ENCODE assay signal across 7 mouse cellular contexts in the genomic region with DNA sequence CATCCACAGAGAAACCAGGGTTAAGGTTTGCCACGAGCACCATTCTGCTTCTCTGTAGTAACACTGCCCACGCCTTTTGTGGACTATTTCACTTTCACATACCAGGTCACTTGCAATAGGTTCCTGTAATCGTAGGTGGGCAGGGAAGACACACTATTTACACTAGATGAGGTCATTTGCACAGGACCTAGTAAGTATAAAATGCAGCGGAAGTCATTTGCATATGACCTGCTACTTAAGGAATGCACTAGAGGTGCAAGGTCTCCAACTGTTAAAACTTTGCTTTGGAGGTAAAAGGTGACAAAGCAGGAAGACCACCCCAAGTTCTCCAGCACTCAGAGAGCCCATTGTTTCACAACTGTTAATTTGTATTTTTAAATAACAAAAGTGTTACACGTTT. TPM values are rescaled to one million over a fixed set of nuclear protein-coding genes. Genes with fewer than 3 reads are reported as not detected.
A peak's percentile ranks its signal among the peaks of the same experiment; 100 is the strongest.
DNase-seq lines count a peak whose midpoint lies in the region; ATAC-seq and TF ChIP-seq lines count a peak whose summit lies in the region.

No protein-coding gene starts in this region.

- H3K79me2 ChIP-seq in C2C12 (ENCODE audit: control insufficient read depth, insufficient read depth), result peaks cover 57% of the 10 kb centered on the region

- WGBS in forebrain, postnatal 0 days, result 64% methylated on average over 5 of the region's 5 CpGs
- 47% methylated on average over 5 of the region's 5 CpGs for WGBS in liver, embryonic 15.5 days (ENCODE audit: insufficient replicate concordance)

- no peak overlapping the region for H3K9ac ChIP-seq in forebrain, postnatal 0 days
- H3K9ac ChIP-seq in liver, embryonic 15.5 days, result 0 out of 2 replicates have a peak overlapping the region, but pooled peaks have one; percentile 87

- ATAC-seq in forebrain, postnatal 0 days, result no peak
- ATAC-seq in liver, embryonic 15.5 days (ENCODE audit: insufficient read depth), result no peak

- peak overlapping the region; percentile 86 for H3K4me3 ChIP-seq in C2C12 (ENCODE audit: insufficient read depth, poor library complexity, severe bottlenecking)
- 0 out of 2 replicates have a peak overlapping the region, but pooled peaks have one; percentile 96 for H3K4me3 ChIP-seq in forebrain, postnatal 0 days (ENCODE audit: low read depth, low read length)
- peak overlapping the region; percentile 93 for H3K4me3 ChIP-seq in liver, embryonic 15.5 days (replicated peaks)

- H3K36me3 ChIP-seq in C2C12 (ENCODE audit: control insufficient read depth, insufficient read depth), result peaks cover 4% of the 10 kb centered on the region
- no peaks in the 10 kb centered on the region for H3K36me3 ChIP-seq in forebrain, postnatal 0 days (ENCODE audit: insufficient read depth)
- peaks cover 10% of the 10 kb centered on the region for H3K36me3 ChIP-seq in liver, embryonic 15.5 days (replicated peaks)

- intact Hi-C loops in left cerebral cortex, postnatal 25 days (cut with DNase I), result no loop called here

- H3K79me3 ChIP-seq in C2C12 (ENCODE audit: low read depth), result peaks cover 28% of the 10 kb centered on the region

- no peaks in the 10 kb centered on the region for H3K27me3 ChIP-seq in C2C12 (ENCODE audit: control insufficient read depth, insufficient read depth, insufficient read length)
- no peaks in the 10 kb centered on the region for H3K27me3 ChIP-seq in forebrain, postnatal 0 days (ENCODE audit: insufficient read depth, low read length)
- peaks cover under 1% of the 10 kb centered on the region; the same call in 1 of the 2 replicates for H3K27me3 ChIP-seq in liver, embryonic 15.5 days

- H3K9me3 ChIP-seq in forebrain, postnatal 0 days (ENCODE audit: low read length), result no peaks in the 10 kb centered on the region
- no peaks in the 10 kb centered on the region for H3K9me3 ChIP-seq in liver, embryonic 15.5 days (replicated peaks)

- peaks cover 15% of the 10 kb centered on the region; the same call in 1 of the 2 replicates for H3K4me1 ChIP-seq in forebrain, postnatal 0 days (ENCODE audit: insufficient read depth)
- H3K4me1 ChIP-seq in liver, embryonic 15.5 days (replicated peaks), result peaks cover 25% of the 10 kb centered on the region

- TF ChIP-seq CTCF in C2C12 (IDR thresholded peaks at IDR 0.05; ENCODE audit: control insufficient read depth, insufficient read depth, insufficient read length), result no peak
- TF ChIP-seq CTCF in forebrain, postnatal 0 days (IDR thresholded peaks at IDR 0.05; ENCODE audit: low read depth), result no peak

- peak; percentile 20 for DNase-seq in 416B (ENCODE audit: low read depth)
- no peak for DNase-seq in forebrain, postnatal 0 days
- no peak for DNase-seq in cerebellum, postnatal 25 days
- DNase-seq in cerebellum, adult 11-12 months, result no peak
- no peak for DNase-seq in left cerebral cortex, postnatal 25 days (ENCODE audit: low spot score in 2 of 2)

- H3K4me2 ChIP-seq in forebrain, postnatal 0 days (ENCODE audit: low read depth), result peak overlapping the region; percentile 97
- peak overlapping the region; percentile 87 for H3K4me2 ChIP-seq in liver, embryonic 15.5 days

- no peak overlapping the region for H3K27ac ChIP-seq in forebrain, postnatal 0 days (ENCODE audit: low read depth, low read length)
- H3K27ac ChIP-seq in liver, embryonic 15.5 days (replicated peaks), result no peak overlapping the region

- no peak overlapping the region for H3ac ChIP-seq in C2C12 (ENCODE audit: control insufficient read depth, insufficient read length, low read depth)

TF ChIP-seq in C2C12, 6 proteins besides CTCF, POLR2A, EP300 and RAD21:
- TF ChIP-seq USF1 (IDR thresholded peaks at IDR 0.05; ENCODE audit: low read depth) (no peak), CEBPB (IDR thresholded peaks at IDR 0.05; ENCODE audit: low read depth) (no peak), MYOD1 (IDR thresholded peaks at IDR 0.05; ENCODE audit: control insufficient read depth, insufficient read length, low read depth) (no peak), MAX (IDR thresholded peaks at IDR 0.05) (no peak), MYOG (IDR thresholded peaks at IDR 0.05; ENCODE audit: control insufficient read depth, extremely low read depth, insufficient read length) (no peak), FOSL1 (IDR thresholded peaks at IDR 0.05; ENCODE audit: insufficient read depth, low read length, poor library complexity, severe bottlenecking) (no peak)

RNA-seq across cellular contexts. Expression of gene Kctd3, which starts 1.4 kb away (rescaled TPM):
- 19.0 TPM for polyA plus RNA-seq in C2C12 (2012; fragmentation: generic; extraction: Trizol)
- 63.6 and 79.6 TPM in 2 replicates for total RNA-seq in forebrain, postnatal 0 days (2014; rRNA removed)
- 42.4 and 48.7 TPM in 2 replicates for polyA plus RNA-seq in forebrain, postnatal 0 days (2015; fragmentation: Nextera tagmentation; extraction: Ambion mirVana)
- 9.4 and 11.7 TPM in 2 replicates for polyA plus RNA-seq in liver, embryonic 15.5 days (2015; fragmentation: Nextera tagmentation; extraction: Ambion mirVana)
- total RNA-seq in left cerebral cortex, postnatal 25 days (2021), result 100 to 1,000 TPM in 1 of 2 experiments, 10 to 100 TPM in 1; 92.8 to 100 TPM
